Mouse (Mus musculus) forebrain, embryonic 12.5 days (tissue): ENCODE data around the gene Dscam. TPM values are rescaled to one million over a fixed set of nuclear protein-coding genes. Genes with fewer than 3 reads are reported as not detected.

Experiments used
- ATAC-seq: fragments of 200-750 bp; cut with Nextera tagmentation; 2 replicates; pipeline ENCODE4 v1.8.0; 2017; ENCODE audit warnings: moderate TSS enrichment; ENCODE audit not compliant: low FRiP score
- H3K27ac ChIP-seq: fragments of 300-500 bp; sonication (generic); 2 replicates; pipeline ENCODE4 v1.5.1; 2016; ENCODE audit warnings: mild to moderate bottlenecking
- H3K27me3 ChIP-seq: fragments of 300-500 bp; sonication (generic); 2 replicates; pipeline ENCODE4 v1.6.1; 2016; ENCODE audit warnings: mild to moderate bottlenecking
- H3K36me3 ChIP-seq: fragments of 300-500 bp; sonication (generic); replicated peaks from 2 replicates; pipeline ENCODE4 v1.6.1; 2016; ENCODE audit warnings: mild to moderate bottlenecking
- H3K4me1 ChIP-seq: fragments of 300-500 bp; sonication (generic); 2 replicates; pipeline ENCODE4 v1.6.1; 2016
- H3K4me2 ChIP-seq: fragments of 300-500 bp; sonication (generic); 2 replicates; pipeline ENCODE4 v1.6.1; 2016; ENCODE audit warnings: mild to moderate bottlenecking, moderate library complexity
- H3K4me3 ChIP-seq: fragments of 300-500 bp; sonication (generic); replicated peaks from 2 replicates; pipeline ENCODE4 v1.5.1; 2016; ENCODE audit warnings: mild to moderate bottlenecking
- H3K9ac ChIP-seq: fragments of 300-500 bp; sonication (generic); 2 replicates; pipeline ENCODE4 v1.6.1; 2016; ENCODE audit warnings: mild to moderate bottlenecking
- H3K9me3 ChIP-seq: fragments of 300-500 bp; sonication (generic); 2 replicates; pipeline ENCODE4 v1.6.1; 2016
- WGBS: fragments of 180-500 bp; shearing (Covaris S2); methylation state at CpG from one replicate; pipeline ENCODE4 v1.1.7; 2016; 5-methylcytosine and 5-hydroxymethylcytosine counted together
- polyA plus RNA-seq: library from polyadenylated mRNA; unstranded; fragments of >200 nt; fragmentation: Nextera tagmentation; extraction: Ambion mirVana; gene quantifications from 2 replicates; pipeline ENCODE4 v1.2.1, GENCODE M21; 2016

The Dscam gene
- polyA plus RNA-seq, 1 experiment from 2014 or later, result 2.6 TPM

DNA sequence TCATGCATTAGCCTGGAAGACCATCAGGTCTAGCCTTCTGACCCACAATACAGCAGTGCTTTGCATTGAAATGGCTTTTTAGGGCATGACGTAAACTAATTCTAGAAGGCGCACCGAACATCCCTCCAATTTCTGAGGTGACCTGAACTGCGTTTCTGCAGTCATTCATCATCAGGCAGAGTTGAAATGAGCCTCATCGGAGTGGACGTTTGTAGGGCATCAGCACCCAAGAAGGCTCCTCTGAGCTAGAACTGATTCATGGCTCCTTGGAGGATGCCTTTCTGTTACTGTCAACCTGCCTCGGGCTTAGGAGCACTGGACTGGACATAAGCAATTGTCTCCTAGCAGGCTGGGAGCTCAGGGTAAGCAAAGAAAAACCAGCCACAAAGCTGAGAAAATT, 257.7 kb downstream of the Dscam start:
- Histone ChIP-seq H3K4me2 (no peak overlapping the region), H3K9ac (no peak overlapping the region), H3K27ac (no peak overlapping the region), H3K36me3 (no peaks in the 10 kb centered on the region), H3K27me3 (no peaks in the 10 kb centered on the region), H3K4me3 (no peak overlapping the region), H3K4me1 (peaks cover 3% of the 10 kb centered on the region; the same call in 1 of the 2 replicates), H3K9me3 (no peaks in the 10 kb centered on the region)
- WGBS, result 84% methylated on average over 7 of the region's 7 CpGs
- no peak for ATAC-seq

GRCm38 (mm10) chr16:96912103-96912502, 258.4 kb downstream of the Dscam start:
- no peak overlapping the region for H3K27ac ChIP-seq
- no peak overlapping the region for H3K4me2 ChIP-seq
- WGBS, result 95% methylated on average over 2 of the region's 2 CpGs
- peaks cover 3% of the 10 kb centered on the region; the same call in 1 of the 2 replicates for H3K4me1 ChIP-seq
- no peak overlapping the region for H3K9ac ChIP-seq
- H3K4me3 ChIP-seq, result no peak overlapping the region
- no peak for ATAC-seq
- H3K9me3 ChIP-seq, result no peaks in the 10 kb centered on the region
- no peaks in the 10 kb centered on the region for H3K36me3 ChIP-seq
- no peaks in the 10 kb centered on the region for H3K27me3 ChIP-seq

GRCm38 (mm10) chr16:96910405-96911164, 260.0 kb downstream of the Dscam start:
- H3K4me3 ChIP-seq, result no peak overlapping the region
- no peak overlapping the region for H3K9ac ChIP-seq
- WGBS, result 65% methylated on average over 4 of the region's 4 CpGs
- H3K27ac ChIP-seq, result no peak overlapping the region
- no peaks in the 10 kb centered on the region for H3K36me3 ChIP-seq
- peaks cover 3% of the 10 kb centered on the region; the same call in 1 of the 2 replicates for H3K4me1 ChIP-seq
- H3K4me2 ChIP-seq, result no peak overlapping the region
- ATAC-seq, result no peak
- no peaks in the 10 kb centered on the region for H3K9me3 ChIP-seq
- H3K27me3 ChIP-seq, result no peaks in the 10 kb centered on the region

GRCm38 (mm10) chr16:96907818-96908217, 262.7 kb downstream of the Dscam start:
- Histone ChIP-seq H3K4me1 (peaks cover 16% of the 10 kb centered on the region), H3K27ac (no peak overlapping the region), H3K36me3 (no peaks in the 10 kb centered on the region), H3K27me3 (no peaks in the 10 kb centered on the region), H3K9me3 (no peaks in the 10 kb centered on the region), H3K4me2 (no peak overlapping the region), H3K9ac (no peak overlapping the region), H3K4me3 (no peak overlapping the region)
- no peak for ATAC-seq
- WGBS, result 83% methylated on average over 1 of the region's 1 CpGs

- no peak overlapping the region for H3K4me2 ChIP-seq
- no peak overlapping the region for H3K27ac ChIP-seq
- H3K27me3 ChIP-seq, result no peaks in the 10 kb centered on the region
- ATAC-seq, result no peak
- 94% methylated on average over 1 of the region's 1 CpGs for WGBS
- no peaks in the 10 kb centered on the region for H3K36me3 ChIP-seq
- no peaks in the 10 kb centered on the region for H3K9me3 ChIP-seq
- no peak overlapping the region for H3K4me3 ChIP-seq
- peaks cover 13% of the 10 kb centered on the region; the same call in 1 of the 2 replicates for H3K4me1 ChIP-seq
- no peak overlapping the region for H3K9ac ChIP-seq
These were observed 263.5 kb downstream of the Dscam start for GRCm38 (mm10) chr16:96907081-96907480.

DNA sequence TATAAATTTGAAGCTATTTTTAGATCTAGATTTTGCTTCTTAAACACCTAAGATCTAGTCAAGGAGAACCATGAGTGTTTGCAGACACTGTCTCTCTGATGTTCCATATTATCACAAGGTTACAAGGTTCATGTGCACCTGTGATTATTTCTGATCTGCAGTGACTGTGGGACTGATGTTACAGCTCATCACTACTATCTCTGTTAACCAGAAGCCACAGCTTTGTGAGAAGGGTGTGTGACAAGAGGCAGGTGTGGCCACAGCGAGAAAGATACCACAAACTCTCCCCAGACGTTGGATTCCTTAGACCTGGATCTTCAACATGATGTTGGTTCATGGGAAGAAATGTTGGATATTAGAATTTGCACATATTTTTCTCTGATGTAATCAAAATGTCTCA, 263.9 kb downstream of the Dscam start:
- H3K27ac ChIP-seq, result no peak overlapping the region
- no peak for ATAC-seq
- WGBS, result 88% methylated on average over 2 of the region's 2 CpGs
- H3K9me3 ChIP-seq, result no peaks in the 10 kb centered on the region
- no peaks in the 10 kb centered on the region for H3K36me3 ChIP-seq
- H3K27me3 ChIP-seq, result no peaks in the 10 kb centered on the region
- H3K4me2 ChIP-seq, result no peak overlapping the region
- H3K4me1 ChIP-seq, result peaks cover 13% of the 10 kb centered on the region; the same call in 1 of the 2 replicates
- H3K9ac ChIP-seq, result no peak overlapping the region
- no peak overlapping the region for H3K4me3 ChIP-seq

DNA sequence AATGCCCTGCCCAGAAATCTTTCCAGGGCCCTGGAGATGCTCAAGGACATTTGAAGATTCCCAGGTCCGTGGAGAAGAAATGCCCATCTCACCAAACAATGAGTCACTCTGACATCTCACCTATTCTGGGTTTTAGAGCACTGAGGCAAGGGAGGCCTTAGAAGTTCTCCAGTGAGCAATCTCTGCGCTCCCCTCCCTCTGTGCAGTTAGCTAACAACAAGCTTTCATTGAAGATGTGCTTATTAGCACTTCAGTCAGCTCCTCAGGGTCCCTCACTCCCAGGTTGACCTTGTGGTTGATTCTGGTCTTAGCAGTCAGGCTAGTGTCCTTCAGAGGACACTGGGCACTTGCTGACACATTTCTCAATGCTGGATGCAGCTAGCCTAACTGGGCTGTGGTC, 265.8 kb downstream of the Dscam start:
- 65% methylated on average over 2 of the region's 2 CpGs for WGBS

GRCm38 (mm10) chr16:96904359-96904758, 266.2 kb downstream of the Dscam start:
- H3K4me1 ChIP-seq, result peaks cover 13% of the 10 kb centered on the region; the same call in 1 of the 2 replicates
- 40% methylated on average over 2 of the region's 2 CpGs for WGBS
- no peaks in the 10 kb centered on the region for H3K36me3 ChIP-seq
- H3K27me3 ChIP-seq, result no peaks in the 10 kb centered on the region
- no peak for ATAC-seq
- H3K27ac ChIP-seq, result no peak overlapping the region
- H3K9ac ChIP-seq, result no peak overlapping the region
- H3K4me3 ChIP-seq, result no peak overlapping the region
- H3K4me2 ChIP-seq, result no peak overlapping the region
- H3K9me3 ChIP-seq, result no peaks in the 10 kb centered on the region

More for the DNA sequence above, 265.8 kb downstream of the Dscam start:
- H3K27me3 ChIP-seq, result no peaks in the 10 kb centered on the region
- peaks cover 13% of the 10 kb centered on the region; the same call in 1 of the 2 replicates for H3K4me1 ChIP-seq
- no peaks in the 10 kb centered on the region for H3K36me3 ChIP-seq
- H3K4me2 ChIP-seq, result no peak overlapping the region
- H3K27ac ChIP-seq, result no peak overlapping the region
- no peak overlapping the region for H3K4me3 ChIP-seq
- no peak for ATAC-seq
- H3K9ac ChIP-seq, result no peak overlapping the region
- no peaks in the 10 kb centered on the region for H3K9me3 ChIP-seq

GRCm38 (mm10) chr16:96902596-96902995, 268.0 kb downstream of the Dscam start:
- no peak overlapping the region for H3K4me2 ChIP-seq
- H3K27me3 ChIP-seq, result no peaks in the 10 kb centered on the region
- H3K27ac ChIP-seq, result no peak overlapping the region
- ATAC-seq, result no peak
- H3K9me3 ChIP-seq, result no peaks in the 10 kb centered on the region
- no peaks in the 10 kb centered on the region for H3K36me3 ChIP-seq
- H3K9ac ChIP-seq, result no peak overlapping the region
- peaks cover 13% of the 10 kb centered on the region; the same call in 1 of the 2 replicates for H3K4me1 ChIP-seq
- H3K4me3 ChIP-seq, result no peak overlapping the region

GRCm38 (mm10) chr16:96901234-96902014, 269.1 kb downstream of the Dscam start:
- no peaks in the 10 kb centered on the region for H3K9me3 ChIP-seq

DNA sequence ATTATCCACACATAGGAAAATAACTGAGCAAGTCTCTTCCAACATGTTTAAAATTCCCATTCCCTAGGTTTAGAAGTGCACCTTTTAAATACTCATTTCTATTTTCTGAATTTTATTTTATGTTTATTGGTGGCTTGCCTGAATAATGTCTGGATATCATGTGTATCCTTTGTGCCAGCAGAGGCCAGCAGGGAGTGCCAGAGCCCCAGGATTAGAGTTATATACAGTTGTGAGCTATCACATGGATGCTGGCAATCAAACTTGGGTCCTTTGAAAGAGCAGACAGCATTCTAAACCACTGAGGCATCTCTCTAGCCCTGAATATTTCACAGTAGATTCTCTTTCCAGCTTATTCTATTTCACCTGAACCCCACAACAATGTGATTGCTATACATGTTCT, 271.2 kb downstream of the Dscam start:
- H3K9ac ChIP-seq, result no peak overlapping the region
- peaks cover 20% of the 10 kb centered on the region; the same call in 1 of the 2 replicates for H3K4me1 ChIP-seq
- H3K36me3 ChIP-seq, result no peaks in the 10 kb centered on the region
- no peak overlapping the region for H3K4me3 ChIP-seq
- no peak overlapping the region for H3K27ac ChIP-seq
- no peaks in the 10 kb centered on the region for H3K27me3 ChIP-seq
- H3K4me2 ChIP-seq, result no peak overlapping the region
- no peak for ATAC-seq
- no peaks in the 10 kb centered on the region for H3K9me3 ChIP-seq

More at GRCm38 (mm10) chr16:96901234-96902014, 269.1 kb downstream of the Dscam start:
- Histone ChIP-seq H3K4me1 (peaks cover 23% of the 10 kb centered on the region; the same call in 1 of the 2 replicates), H3K4me2 (no peak overlapping the region), H3K4me3 (no peak overlapping the region), H3K9ac (no peak overlapping the region), H3K27me3 (no peaks in the 10 kb centered on the region), H3K36me3 (no peaks in the 10 kb centered on the region), H3K27ac (no peak overlapping the region)
- no peak for ATAC-seq
- WGBS, result 74% methylated on average over 3 of the region's 3 CpGs

- ATAC-seq, result peak; percentile 57; the same call in 1 of the 2 replicates
- 0 out of 2 replicates have a peak overlapping the region, but pooled peaks have one; percentile 19 for H3K27ac ChIP-seq
- H3K9me3 ChIP-seq, result no peaks in the 10 kb centered on the region
- H3K27me3 ChIP-seq, result no peaks in the 10 kb centered on the region
- no peak overlapping the region for H3K4me2 ChIP-seq
- WGBS, result 28% methylated on average over 10 of the region's 10 CpGs
- no peak overlapping the region for H3K9ac ChIP-seq
- H3K36me3 ChIP-seq, result no peaks in the 10 kb centered on the region
- H3K4me3 ChIP-seq, result no peak overlapping the region
- H3K4me1 ChIP-seq, result peaks cover 12% of the 10 kb centered on the region; the same call in 1 of the 2 replicates
These were observed 273.9 kb downstream of the Dscam start for GRCm38 (mm10) chr16:96896510-96897133.
